Mouse (Mus musculus) brain, embryonic 14.5 days (tissue): Measurements from ENCODE around the gene Fam92b.

Experiments
- CTCF ChIP-seq: fragments of 200-500 bp; IDR thresholded peaks from 2 replicates; pipeline ENCODE4 v1.5.1; 2012; ENCODE audit warnings: inconsistent platforms, mild to moderate bottlenecking, moderate library complexity, borderline replicate concordance; ENCODE audit not compliant: insufficient read depth, insufficient read length; ENCODE audit errors: extremely low read depth
- POLR2A ChIP-seq: fragments of 200-500 bp; IDR thresholded peaks from 2 replicates; pipeline ENCODE4 v1.6.1; 2012; ENCODE audit warnings: mild to moderate bottlenecking, inconsistent platforms, borderline replicate concordance; ENCODE audit not compliant: poor library complexity, insufficient read depth, insufficient read length, severe bottlenecking; ENCODE audit errors: extremely low read depth

DNA sequence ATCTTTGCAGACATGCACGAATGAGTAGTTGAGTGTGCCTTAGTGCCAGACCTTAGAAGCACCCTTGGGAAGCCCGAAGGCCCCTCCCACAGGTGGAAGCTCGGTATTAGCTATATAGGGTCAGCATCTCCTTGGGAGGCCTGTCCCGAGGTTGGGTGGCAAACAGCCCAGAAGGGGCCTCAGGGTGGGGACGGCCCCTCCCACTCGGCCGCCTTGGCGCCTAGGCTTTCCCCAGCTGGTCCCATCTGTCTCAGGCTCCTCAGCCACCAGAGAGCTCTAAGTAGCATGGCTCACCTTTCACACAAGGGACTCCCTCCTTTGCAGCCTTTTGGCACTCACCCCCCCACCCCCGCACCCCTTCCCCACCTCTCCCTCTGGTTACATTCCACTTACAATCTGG, 7.1 kb upstream of the Fam92b start:
- no peak for TF ChIP-seq CTCF
- no peak for TF ChIP-seq POLR2A
